Mouse (Mus musculus) kidney, postnatal 0 days (tissue): Measurements from ENCODE around the gene Sept9. TPM values are rescaled to one million over a fixed set of nuclear protein-coding genes. Genes with fewer than 3 reads are reported as not detected.

ENCODE experiments used
- ATAC-seq: fragments of 200-750 bp; cut with Nextera tagmentation; replicated peaks from 2 replicates; pipeline ENCODE4 v1.8.0; 2017; ENCODE audit warnings: low read depth, moderate number of reproducible peaks, moderate TSS enrichment, moderate library complexity; ENCODE audit not compliant: low FRiP score
- DNase-seq: peaks from one replicate; pipeline ENCODE4 v3.0.0-alpha.2; 2016; ENCODE audit warnings: low spot score
- H3K27ac ChIP-seq: fragments of 300-500 bp; sonication (generic); 2 replicates; pipeline ENCODE4 v1.5.1; 2014; ENCODE audit warnings: mild to moderate bottlenecking
- H3K27me3 ChIP-seq: fragments of 300-500 bp; sonication (generic); 2 replicates; pipeline ENCODE4 v1.6.1; 2014; ENCODE audit warnings: low read length, mixed read lengths; ENCODE audit not compliant: insufficient read depth
- H3K36me3 ChIP-seq: fragments of 300-500 bp; sonication (generic); 2 replicates; pipeline ENCODE4 v1.6.1; 2014; ENCODE audit warnings: low read length, mixed read lengths; ENCODE audit not compliant: insufficient read depth
- H3K4me1 ChIP-seq: fragments of 300-500 bp; sonication (generic); replicated peaks from 2 replicates; pipeline ENCODE4 v1.6.1; 2014; ENCODE audit warnings: antibody characterized with exemption, low read length, mixed read lengths; ENCODE audit not compliant: insufficient read depth
- H3K4me2 ChIP-seq: fragments of 300-500 bp; sonication (generic); 2 replicates; pipeline ENCODE4 v1.6.1; 2014; ENCODE audit warnings: mild to moderate bottlenecking, low read length, moderate library complexity, mixed read lengths
- H3K4me3 ChIP-seq: fragments of 300-500 bp; sonication (generic); replicated peaks from 2 replicates; pipeline ENCODE4 v1.5.1; 2014; ENCODE audit warnings: low read depth, low read length
- H3K9ac ChIP-seq: fragments of 300-500 bp; sonication (generic); 2 replicates; pipeline ENCODE4 v1.6.1; 2014; ENCODE audit warnings: low read depth, low read length
- H3K9me3 ChIP-seq: fragments of 300-500 bp; sonication (generic); replicated peaks from 2 replicates; pipeline ENCODE4 v1.6.1; 2016; ENCODE audit warnings: low read length, inconsistent platforms, mixed read lengths
- CTCF ChIP-seq: IDR thresholded peaks from 2 replicates; pipeline ENCODE4 v1.5.1; 2016; ENCODE audit warnings: antibody characterized with exemption, low read depth, mild to moderate bottlenecking, moderate library complexity
- WGBS: fragments of 180-500 bp; shearing (Covaris S2); extraction: QIAGEN DNeasy Blood & Tissue Kit; methylation state at CpG from one replicate; pipeline ENCODE4 v1.1.7; 2014; 5-methylcytosine and 5-hydroxymethylcytosine counted together
- polyA plus RNA-seq: library from polyadenylated mRNA; unstranded; fragments of >200 nt; fragmentation: Nextera tagmentation; extraction: Ambion mirVana; gene quantifications from 2 replicates; pipeline ENCODE4 v1.2.1, GENCODE M21; 2015

The Sept9 gene
- polyA plus RNA-seq, 1 experiment from 2014 or later: 71.2 TPM

DNA sequence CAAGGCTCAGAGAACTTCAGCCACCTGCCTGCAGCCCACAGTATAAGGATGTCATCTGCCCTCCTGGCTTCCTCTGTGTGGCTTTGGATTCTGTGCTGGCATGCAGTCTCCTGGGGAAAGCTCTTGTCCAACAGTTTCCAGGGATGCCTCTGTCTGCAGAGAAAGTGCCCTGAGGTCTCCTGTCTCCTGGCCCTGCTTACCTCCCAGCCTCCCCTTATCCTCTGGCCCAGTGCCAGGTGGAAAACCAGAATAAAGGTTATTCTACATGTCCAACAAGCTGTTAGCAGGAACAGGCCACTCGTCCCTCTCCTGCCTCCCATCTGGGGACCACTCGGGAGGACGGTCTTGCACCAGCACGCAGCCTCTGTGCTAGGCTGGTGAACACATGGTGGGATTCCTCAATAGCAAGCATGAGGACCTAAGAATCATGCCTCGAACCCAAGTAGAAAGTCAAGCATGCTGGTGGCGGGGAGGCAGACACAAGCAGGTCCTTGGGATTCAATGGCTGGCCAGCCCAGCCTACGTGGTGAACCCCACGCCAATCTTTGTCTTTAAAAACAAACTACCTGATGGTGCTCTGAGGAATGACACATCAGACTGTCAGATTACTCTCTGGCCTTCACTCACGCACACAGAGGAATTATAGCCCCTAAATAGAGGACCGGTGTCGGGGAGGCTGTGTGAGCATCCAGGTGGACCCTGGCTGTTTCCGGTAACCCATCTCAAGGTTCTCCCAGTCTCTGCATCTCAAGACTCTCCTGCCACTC is 111.1 kb downstream of the Sept9 start:
- Histone ChIP-seq H3K4me3 (no peak overlapping the region), H3K4me2 (no peak overlapping the region), H3K27me3 (no peaks in the 10 kb centered on the region), H3K9ac (peak overlapping the region; percentile 5; the same call in 1 of the 2 replicates), H3K9me3 (no peaks in the 10 kb centered on the region), H3K4me1 (peaks cover 77% of the 10 kb centered on the region), H3K36me3 (no peaks in the 10 kb centered on the region), H3K27ac (peak overlapping the region; percentile 19; the same call in 1 of the 2 replicates)
- 84% methylated on average over 12 of the region's 12 CpGs for WGBS
- ATAC-seq (no peak), DNase-seq (no peak)
- no peak for TF ChIP-seq CTCF

DNA sequence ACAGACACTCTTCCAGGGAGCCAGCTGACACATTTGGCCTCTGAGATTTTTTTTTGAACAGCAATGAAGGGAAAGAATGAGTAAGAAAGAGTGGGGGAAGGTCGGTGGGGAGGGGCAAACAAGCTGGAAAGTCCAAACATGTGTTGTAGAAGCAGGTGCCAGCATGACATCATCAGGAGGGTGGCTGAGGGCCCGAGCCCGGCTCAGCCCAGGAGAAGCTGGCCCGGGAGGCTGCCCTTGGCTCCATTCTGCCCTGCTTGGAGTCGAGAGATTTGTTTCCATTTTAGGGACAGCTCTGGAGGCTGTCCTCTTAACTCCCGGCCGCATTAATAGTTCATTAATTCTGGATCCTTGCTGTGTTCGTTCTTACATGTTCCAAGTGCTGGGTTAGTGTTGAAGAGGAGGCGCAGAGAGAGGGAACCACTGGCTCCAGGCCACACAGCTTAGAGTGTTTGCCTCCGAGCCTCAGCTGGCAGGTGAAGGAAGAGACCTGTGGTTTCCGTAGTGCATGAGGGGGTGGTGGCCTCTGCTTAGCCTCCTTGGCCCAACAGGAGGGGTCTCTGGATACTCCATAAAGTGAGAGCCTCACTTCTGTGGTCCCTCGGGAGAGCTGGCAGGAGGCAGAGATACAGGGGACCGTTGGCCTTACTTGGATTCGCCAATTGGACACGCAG is 111.8 kb downstream of the Sept9 start:
- Histone ChIP-seq H3K27ac (peak overlapping the region; percentile 84), H3K9ac (no peak overlapping the region), H3K27me3 (no peaks in the 10 kb centered on the region), H3K9me3 (no peaks in the 10 kb centered on the region), H3K4me1 (peaks cover 81% of the 10 kb centered on the region), H3K36me3 (no peaks in the 10 kb centered on the region), H3K4me3 (no peak overlapping the region), H3K4me2 (no peak overlapping the region)
- ATAC-seq: no peak
- DNase-seq: no peak
- TF ChIP-seq CTCF: no peak
- 60% methylated on average over 15 of the region's 15 CpGs for WGBS

DNA sequence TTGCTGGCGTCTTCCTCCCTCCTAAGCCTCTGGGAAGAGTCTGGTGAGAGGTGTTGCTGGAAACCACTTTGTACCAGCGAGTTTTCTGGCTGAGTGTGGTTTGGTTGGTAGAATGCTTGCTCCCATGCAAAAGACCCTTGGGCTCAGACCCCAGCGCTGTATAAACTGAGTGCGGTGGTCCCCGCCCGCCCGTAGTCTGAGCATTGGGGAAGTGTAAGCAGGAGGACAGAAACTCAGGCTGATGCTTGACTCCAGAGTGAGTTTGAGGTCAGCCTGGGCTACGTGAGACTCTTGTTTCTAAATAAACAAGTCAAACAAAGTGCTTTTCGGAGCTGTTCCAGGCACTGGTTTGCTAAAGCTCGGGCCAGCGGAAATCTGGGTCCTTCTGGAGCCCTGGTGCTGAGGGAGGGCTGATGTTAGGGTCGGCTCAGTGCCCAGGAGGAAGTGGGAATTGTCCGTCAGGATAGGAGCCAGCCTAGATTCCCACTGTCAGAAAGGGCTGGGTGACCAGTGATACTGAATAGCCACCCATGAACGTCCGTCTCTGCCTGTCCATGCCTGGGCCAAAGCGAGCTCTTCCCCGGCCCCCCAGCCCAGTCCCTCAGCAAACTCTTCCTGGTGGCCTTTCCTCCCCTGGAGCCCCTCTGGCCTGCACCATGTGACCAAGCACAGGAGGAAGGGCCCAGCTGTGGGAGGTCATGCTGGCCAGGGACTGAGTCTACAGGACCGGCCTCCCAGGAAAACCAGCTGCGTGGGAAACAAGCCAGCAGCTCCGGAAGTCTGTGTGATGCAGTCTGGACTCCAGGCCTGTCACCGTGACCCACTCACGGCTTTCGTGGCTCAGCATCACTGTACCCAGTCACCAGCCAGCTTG is 112.8 kb downstream of the Sept9 start:
- ATAC-seq (peak; percentile 27; the same call in 1 of the 2 replicates), DNase-seq (peak; percentile 84)
- no peak for TF ChIP-seq CTCF
- H3K27ac ChIP-seq: peak overlapping the region; percentile 84
- H3K9me3 ChIP-seq: no peaks in the 10 kb centered on the region
- H3K27me3 ChIP-seq: no peaks in the 10 kb centered on the region
- H3K4me3 ChIP-seq: no peak overlapping the region
- peak overlapping the region; percentile 15 for H3K4me2 ChIP-seq
- peaks cover 82% of the 10 kb centered on the region for H3K4me1 ChIP-seq
- WGBS: 32% methylated on average over 23 of the region's 23 CpGs
- no peaks in the 10 kb centered on the region for H3K36me3 ChIP-seq
- H3K9ac ChIP-seq: no peak overlapping the region

DNA sequence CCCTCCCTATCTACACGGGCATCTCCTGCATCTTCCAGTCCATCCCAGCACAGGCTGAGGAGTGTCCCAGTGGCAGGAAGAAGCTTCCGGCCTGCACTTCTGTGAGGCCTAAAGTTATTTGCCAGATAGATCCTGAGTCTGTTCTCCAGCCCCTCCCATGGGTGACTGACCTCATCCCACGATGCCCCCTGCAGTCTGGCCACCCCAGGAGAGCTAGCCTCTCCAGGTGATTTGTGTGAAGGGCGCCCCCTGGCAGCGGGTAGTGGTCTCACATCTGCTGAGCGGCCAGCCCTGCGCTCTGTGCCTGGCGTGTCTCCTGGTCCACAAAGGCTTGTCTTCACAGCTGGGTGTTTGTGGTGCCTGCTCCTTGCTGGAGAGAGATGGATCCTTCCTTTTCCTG is 113.5 kb downstream of the Sept9 start:
- Histone ChIP-seq H3K4me1 (peaks cover 88% of the 10 kb centered on the region), H3K27me3 (no peaks in the 10 kb centered on the region), H3K36me3 (no peaks in the 10 kb centered on the region), H3K4me2 (peak overlapping the region; percentile 15; the same call in 1 of the 2 replicates), H3K4me3 (no peak overlapping the region), H3K9me3 (no peaks in the 10 kb centered on the region), H3K27ac (peak overlapping the region; percentile 84), H3K9ac (no peak overlapping the region)
- peak; percentile 71 for DNase-seq
- peak; percentile 80 for TF ChIP-seq CTCF
- 36% methylated on average over 8 of the region's 8 CpGs for WGBS
- ATAC-seq: no peak; the same call in 1 of the 2 replicates

DNA sequence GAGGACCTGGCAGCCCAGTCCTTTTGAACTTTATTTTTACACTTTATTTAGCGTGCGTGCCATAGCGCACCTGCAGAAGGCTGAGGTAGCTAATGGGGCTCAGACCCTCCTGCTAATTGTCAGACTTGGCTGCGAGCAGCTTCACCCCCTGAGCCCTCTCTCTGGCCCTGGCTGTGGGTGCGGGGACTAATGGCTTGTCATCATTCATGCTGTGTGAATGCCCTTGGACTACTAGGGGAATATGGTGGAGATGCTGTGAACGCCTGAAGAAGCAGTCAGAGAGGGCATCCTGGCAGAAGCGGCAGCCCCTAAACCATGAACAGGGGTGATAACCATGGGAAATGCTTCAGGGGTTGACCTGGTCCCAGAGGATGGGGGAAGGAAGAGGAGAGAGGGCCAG is 114.0 kb downstream of the Sept9 start:
- WGBS: 80% methylated on average over 7 of the region's 7 CpGs
- H3K4me2 ChIP-seq: no peak overlapping the region

DNA sequence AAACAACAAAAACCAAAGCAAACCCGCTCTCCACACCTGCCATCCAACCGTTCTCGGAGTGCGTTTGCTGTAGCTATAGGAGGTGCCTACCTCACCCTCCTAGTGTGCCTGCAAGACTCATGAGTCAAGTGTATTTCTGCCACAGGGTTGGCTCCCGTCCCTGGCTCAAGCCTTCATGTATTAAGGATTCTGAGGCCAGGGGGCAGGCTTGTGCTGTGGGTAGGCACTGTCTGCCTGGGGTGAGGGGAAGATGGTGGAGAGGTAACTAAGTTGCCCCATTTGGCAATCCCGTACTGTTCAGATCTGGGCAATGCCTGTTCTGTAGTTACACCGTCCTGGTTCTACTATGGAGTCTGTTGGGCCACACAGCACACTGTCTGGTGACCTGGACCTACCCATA is 114.6 kb downstream of the Sept9 start:
- Histone ChIP-seq H3K27me3 (no peaks in the 10 kb centered on the region), H3K36me3 (no peaks in the 10 kb centered on the region), H3K4me2 (no peak overlapping the region), H3K4me1 (peaks cover 86% of the 10 kb centered on the region), H3K9ac (no peak overlapping the region), H3K27ac (no peak overlapping the region), H3K4me3 (no peak overlapping the region), H3K9me3 (no peaks in the 10 kb centered on the region)
- ATAC-seq (no peak), DNase-seq (no peak)
- WGBS: 82% methylated on average over 7 of the region's 7 CpGs
- TF ChIP-seq CTCF: peak; percentile 24; the same call in 1 of the 2 replicates

More for the DNA sequence above, 114.0 kb downstream of the Sept9 start:
- H3K36me3 ChIP-seq: no peaks in the 10 kb centered on the region
- H3K9me3 ChIP-seq: no peaks in the 10 kb centered on the region
- H3K9ac ChIP-seq: no peak overlapping the region
- ATAC-seq: no peak
- no peak for DNase-seq
- no peak overlapping the region for H3K4me3 ChIP-seq
- H3K4me1 ChIP-seq: peaks cover 88% of the 10 kb centered on the region
- TF ChIP-seq CTCF: no peak
- peak overlapping the region; percentile 84; the same call in 1 of the 2 replicates for H3K27ac ChIP-seq
- H3K27me3 ChIP-seq: no peaks in the 10 kb centered on the region
